Mouse (Mus musculus): ENCODE results near the gene Ptgdr2.

DNA sequence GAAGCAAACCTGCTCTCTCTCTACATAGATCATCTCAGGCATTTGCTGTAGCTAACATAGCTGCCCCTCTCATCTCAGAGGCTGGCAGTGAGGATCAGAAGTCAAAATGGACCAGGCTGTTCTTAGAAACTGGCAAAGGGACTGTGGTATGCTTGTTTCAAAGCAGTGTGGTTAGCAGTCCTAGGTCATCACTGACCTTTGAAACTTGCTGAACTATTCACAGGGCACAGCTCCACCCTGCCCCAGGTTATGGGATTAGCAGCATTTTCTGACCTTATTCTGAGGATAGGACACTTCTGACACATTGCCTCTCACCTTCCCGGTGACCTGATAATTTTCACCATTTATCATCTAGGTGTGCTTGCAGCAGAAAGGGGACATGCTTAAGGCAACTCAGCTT, 51.6 kb downstream of the Ptgdr2 start:
- TF ChIP-seq FLI1 (IDR thresholded peaks at IDR 0.05; ENCODE audit: low read length): no peak
- TF ChIP-seq GATA1 (IDR thresholded peaks at IDR 0.05; ENCODE audit: borderline replicate concordance, low read length): no peak
